25 mouse cellular contexts compared by ENCODE assay signal in the genomic region with DNA sequence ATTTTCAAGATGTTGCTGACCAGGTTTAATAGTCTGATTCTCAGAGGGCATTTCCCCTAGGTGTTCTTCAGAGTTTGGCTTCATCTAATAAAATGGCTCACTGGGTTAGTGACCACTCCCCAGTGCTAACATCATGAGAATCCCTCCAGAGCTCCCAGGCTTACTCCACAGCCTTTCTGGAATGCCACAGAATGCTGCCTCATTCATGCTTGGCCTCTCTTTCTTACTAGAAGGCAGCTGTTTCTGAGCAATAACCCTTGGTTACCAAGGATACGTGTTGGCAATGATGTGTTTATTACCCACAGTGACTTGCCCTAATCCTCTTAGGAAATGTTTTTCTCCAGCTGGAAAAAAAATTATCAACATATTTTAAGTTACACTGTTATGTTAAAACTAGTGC.
DNase-seq lines count a peak whose midpoint lies in the region; ATAC-seq lines count a peak whose summit lies in the region.
"Had no signal": no experiment of that assay in that cellular context is flagged by ENCODE, and none has a peak within 500 bp of the region (broad histone marks: within the 10 kb centered on the region; RNA-seq: fewer than 3 reads in every experiment).

No protein-coding gene starts in this region.

- no peaks in the 10 kb centered on the region for H3K9me3 ChIP-seq in limb, embryonic 11.5 days (ENCODE audit: control insufficient read depth, low read length)
- no peaks in the 10 kb centered on the region for H3K9me3 ChIP-seq in limb, embryonic 10.5 days (replicated peaks)
- H3K9me3 ChIP-seq: embryonic facial prominence, embryonic 15.5 days; intestine, embryonic 15.5 days; midbrain, embryonic 10.5 days had no signal

- H3K27me3 ChIP-seq in limb, embryonic 11.5 days (ENCODE audit: control insufficient read depth, insufficient read depth, low read length) = no peaks in the 10 kb centered on the region
- H3K27me3 ChIP-seq in limb, embryonic 10.5 days (ENCODE audit: low read depth, poor library complexity, severe bottlenecking) = no peaks in the 10 kb centered on the region
- H3K27me3 ChIP-seq: embryonic facial prominence, embryonic 15.5 days; intestine, embryonic 15.5 days had no signal

- DNase-seq in embryo, embryonic 11 days = peak; percentile 2
- no peak for DNase-seq in embryo, embryonic 9.5 days (ENCODE audit: extremely low spot score)
- no peak for DNase-seq in limb, embryonic 11.5 days (ENCODE audit: low spot score)
- no peak for DNase-seq in limb, embryonic 10.5 days (ENCODE audit: low spot score)
- DNase-seq in 3T3-L1 (ENCODE audit: low read depth, low spot score) = peak; percentile 11
- peak; percentile 20 for DNase-seq in forelimb bud, embryonic 11.5 days (ENCODE audit: low read depth, low spot score)
- no peak for DNase-seq in urinary bladder, postnatal 4 days (ENCODE audit: low spot score in 2 of 2)
- DNase-seq in thymus, postnatal 36 days = no peak
- DNase-seq: adrenal gland, postnatal 36 days; cerebellum, adult 11-12 months; cerebellum, postnatal 14 days; gastrocnemius, postnatal 36 days; heart, adult 2 months; kidney, adult 9 months; kidney, postnatal 36 days; liver, postnatal 0 days; right cerebral cortex, postnatal 14 days; spleen, adult 18-20 months had no signal

- WGBS in limb, embryonic 11.5 days = 49% methylated on average over 1 of the region's 1 CpGs
- 72% methylated on average over 1 of the region's 1 CpGs for WGBS in limb, embryonic 10.5 days

- no peak overlapping the region for H3K27ac ChIP-seq in limb, embryonic 11.5 days (replicated peaks; ENCODE audit: low read depth, low read length)
- H3K27ac ChIP-seq in limb, embryonic 10.5 days = no peak overlapping the region
- H3K27ac ChIP-seq: embryonic facial prominence, embryonic 15.5 days; heart, adult 2 months; hindbrain, embryonic 14.5 days; intestine, embryonic 15.5 days; macrophage; midbrain, embryonic 10.5 days had no signal

- no peaks in the 10 kb centered on the region for H3K4me1 ChIP-seq in limb, embryonic 11.5 days (ENCODE audit: control insufficient read depth, insufficient read depth, low read length)
- no peaks in the 10 kb centered on the region for H3K4me1 ChIP-seq in limb, embryonic 10.5 days
- H3K4me1 ChIP-seq: embryonic facial prominence, embryonic 15.5 days; intestine, embryonic 15.5 days; midbrain, embryonic 10.5 days had no signal

- ATAC-seq in limb, embryonic 11.5 days (ENCODE audit: insufficient number of reproducible peaks, low FRiP score, low TSS enrichment, low read depth) = peak; percentile 76; the same call in 1 of the 2 replicates
- ATAC-seq: forebrain, embryonic 16.5 days; intestine, embryonic 15.5 days; liver, postnatal 0 days had no signal

- H3K4me2 ChIP-seq in limb, embryonic 11.5 days (ENCODE audit: low read depth, severe bottlenecking) = no peak overlapping the region
- H3K4me2 ChIP-seq: embryonic facial prominence, embryonic 15.5 days; hindbrain, embryonic 14.5 days; intestine, embryonic 15.5 days; liver, embryonic 11.5 days had no signal

- H3K4me3 ChIP-seq in limb, embryonic 11.5 days (ENCODE audit: low read depth, low read length) = no peak overlapping the region
- H3K4me3 ChIP-seq in limb, embryonic 10.5 days = no peak overlapping the region
- H3K4me3 ChIP-seq: embryonic facial prominence, embryonic 15.5 days; heart, adult 2 months; intestine, embryonic 15.5 days; midbrain, embryonic 10.5 days had no signal

- H3K9ac ChIP-seq in limb, embryonic 11.5 days (ENCODE audit: low read length) = no peak overlapping the region
- H3K9ac ChIP-seq: embryonic facial prominence, embryonic 15.5 days; hindbrain, embryonic 14.5 days; intestine, embryonic 15.5 days; liver, postnatal 0 days had no signal

- H3K36me3 ChIP-seq in limb, embryonic 11.5 days (ENCODE audit: control insufficient read depth, insufficient read depth, low read length) = no peaks in the 10 kb centered on the region
- H3K36me3 ChIP-seq in limb, embryonic 10.5 days = no peaks in the 10 kb centered on the region
- H3K36me3 ChIP-seq: embryonic facial prominence, embryonic 15.5 days; intestine, embryonic 15.5 days; midbrain, embryonic 10.5 days had no signal

Comparison
In these comparisons a context has a peak if more than half of its experiments do, and no peak if none do; other contexts are left out.
1. DNase-seq: peak in embryo, embryonic 11 days (single experiment), 3T3-L1 (single experiment) and forelimb bud, embryonic 11.5 days (single experiment); none in embryo, embryonic 9.5 days (single experiment), limb, embryonic 11.5 days (single experiment), limb, embryonic 10.5 days (single experiment), urinary bladder, postnatal 4 days (0 of 2) and thymus, postnatal 36 days (0 of 2).